Mouse (Mus musculus) ES-Bruce4 (cell line): ENCODE results near the gene Prkar2a. TPM values are rescaled to one million over a fixed set of nuclear protein-coding genes. Genes with fewer than 3 reads are reported as not detected.

Experiments used
- H3K27ac ChIP-seq: 2 replicates; pipeline ENCODE4 v1.5.1; 2012; ENCODE audit warnings: low read length, inconsistent platforms; ENCODE audit not compliant: insufficient read depth
- H3K27me3 ChIP-seq: 2 replicates; pipeline ENCODE4 v1.6.1; 2012; ENCODE audit warnings: mild to moderate bottlenecking, low read length, inconsistent platforms; ENCODE audit not compliant: control insufficient read depth, poor library complexity, insufficient read depth, severe bottlenecking
- H3K36me3 ChIP-seq: 2 replicates; pipeline ENCODE4 v1.6.1; 2012; ENCODE audit warnings: inconsistent platforms, mild to moderate bottlenecking, low read length, moderate library complexity; ENCODE audit not compliant: control insufficient read depth, poor library complexity, insufficient read depth, severe bottlenecking
- H3K4me1 ChIP-seq: one replicate; pipeline ENCODE4 v1.8.1; 2011; ENCODE audit warnings: low read length; ENCODE audit not compliant: control insufficient read depth, insufficient read depth
- H3K4me3 ChIP-seq: 2 replicates; pipeline ENCODE4 v1.5.1; 2011; ENCODE audit warnings: low read depth, mild to moderate bottlenecking, low read length
- H3K9ac ChIP-seq: 2 replicates; pipeline ENCODE4 v1.6.1; 2012; ENCODE audit warnings: low read depth, mild to moderate bottlenecking, inconsistent platforms; ENCODE audit not compliant: poor library complexity, severe bottlenecking
- H3K9me3 ChIP-seq: replicated peaks from 2 replicates; pipeline ENCODE4 v1.6.1; 2012; ENCODE audit warnings: mild to moderate bottlenecking, low read length, inconsistent platforms; ENCODE audit not compliant: control insufficient read depth, poor library complexity, insufficient read depth, severe bottlenecking
- CTCF ChIP-seq: IDR thresholded peaks from one replicate; pipeline ENCODE4 v1.8.1; 2011; ENCODE audit warnings: low read depth, low read length
- EP300 ChIP-seq: IDR thresholded peaks from 2 replicates; pipeline ENCODE4 v1.6.1; 2011; ENCODE audit warnings: low read depth, low read length; ENCODE audit not compliant: insufficient read depth
- POLR2A ChIP-seq: IDR thresholded peaks from one replicate; pipeline ENCODE4 v1.8.1; 2011; ENCODE audit warnings: low read length; ENCODE audit not compliant: insufficient read depth
- polyA plus RNA-seq: library from polyadenylated mRNA; stranded (reverse); fragments of >200 nt; gene quantifications from 2 replicates; pipeline ENCODE4 v1.2.4, GENCODE M21; 2011; ENCODE audit warnings: low read depth; ENCODE audit not compliant: missing spikeins, insufficient read depth, insufficient read length

Prkar2a gene
- polyA plus RNA-seq, 1 experiment = 72.2 TPM

GRCm38 (mm10) chr9:108780959-108781358 lies 91.8 kb downstream of the Prkar2a start:
- no peaks in the 10 kb centered on the region for H3K36me3 ChIP-seq
- H3K4me1 ChIP-seq = peaks cover 3% of the 10 kb centered on the region
- no peak for TF ChIP-seq EP300
- TF ChIP-seq POLR2A = no peak
- TF ChIP-seq CTCF = no peak
- H3K9ac ChIP-seq = no peak overlapping the region
- no peaks in the 10 kb centered on the region for H3K27me3 ChIP-seq
- no peak overlapping the region for H3K27ac ChIP-seq
- no peaks in the 10 kb centered on the region for H3K9me3 ChIP-seq
- H3K4me3 ChIP-seq = no peak overlapping the region

DNA sequence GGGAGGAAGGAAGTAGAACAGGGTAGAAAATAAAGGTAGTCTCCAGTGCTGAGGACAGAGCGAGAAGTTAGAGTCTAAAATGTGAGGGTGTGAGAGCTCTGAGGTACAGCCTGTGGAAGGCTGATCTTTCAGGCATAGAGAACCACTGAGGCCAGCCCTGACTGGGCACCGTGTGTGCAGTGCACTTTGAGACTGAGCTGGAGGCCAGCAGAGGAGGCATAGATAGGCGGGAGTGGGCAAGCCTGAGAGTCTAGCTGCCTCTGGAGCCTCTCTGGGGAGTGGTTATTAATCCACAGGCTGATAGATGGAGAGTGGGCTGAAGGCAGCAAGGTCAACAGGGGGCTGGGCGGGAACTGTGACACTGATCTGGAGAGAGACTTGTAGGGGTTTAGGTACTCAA lies 92.8 kb downstream of the Prkar2a start:
- no peak for TF ChIP-seq POLR2A
- no peak for TF ChIP-seq EP300
- no peak for TF ChIP-seq CTCF
- Histone ChIP-seq H3K27me3 (no peaks in the 10 kb centered on the region), H3K9ac (no peak overlapping the region), H3K27ac (no peak overlapping the region), H3K4me1 (peaks cover 3% of the 10 kb centered on the region), H3K9me3 (no peaks in the 10 kb centered on the region), H3K36me3 (0 out of 2 replicates have a peak, but pooled peaks cover 3% of the 10 kb centered on the region), H3K4me3 (no peak overlapping the region)

DNA sequence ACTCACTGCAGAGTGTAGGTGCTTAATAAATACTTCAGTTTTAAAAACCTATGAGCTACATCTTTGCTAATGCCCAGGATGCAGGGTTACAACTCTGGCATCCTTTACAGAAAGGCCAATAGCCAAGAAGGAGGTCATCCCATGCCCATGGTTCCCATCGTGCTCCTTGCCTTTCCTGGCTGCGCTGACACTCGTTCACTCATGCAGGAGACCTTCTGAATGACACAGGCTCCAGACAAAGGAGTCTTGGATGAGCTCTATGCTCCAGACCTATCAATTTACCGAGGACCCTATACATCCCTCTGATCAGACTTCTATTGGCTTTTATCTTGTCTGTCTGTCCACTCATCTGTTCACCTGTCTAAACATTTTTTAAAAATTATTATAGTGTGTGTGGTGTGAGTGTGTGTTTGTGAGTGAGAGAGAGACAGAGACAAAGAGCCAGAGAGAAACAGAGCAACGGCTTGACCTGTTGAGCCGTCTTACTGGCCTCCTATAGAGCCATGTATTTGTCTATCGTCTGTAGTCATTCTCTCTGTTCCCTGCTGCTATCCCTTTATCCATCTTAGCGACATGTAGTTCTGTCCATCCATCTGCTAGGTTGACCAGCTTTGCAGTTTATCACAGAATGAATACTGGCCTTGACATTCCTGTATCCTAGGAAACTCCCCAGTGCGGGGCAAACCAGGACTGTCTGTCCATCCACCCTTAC lies 93.9 kb downstream of the Prkar2a start:
- peaks cover 3% of the 10 kb centered on the region for H3K4me1 ChIP-seq
- 0 out of 2 replicates have a peak, but pooled peaks cover 3% of the 10 kb centered on the region for H3K36me3 ChIP-seq
- peak overlapping the region; percentile 72 for H3K4me3 ChIP-seq
- H3K9ac ChIP-seq = no peak overlapping the region; the same call in 1 of the 2 replicates
- no peaks in the 10 kb centered on the region for H3K27me3 ChIP-seq
- no peak for TF ChIP-seq CTCF
- TF ChIP-seq EP300 = 0 out of 2 replicates have a peak, but pooled peaks have one; percentile 7
- H3K9me3 ChIP-seq = no peaks in the 10 kb centered on the region
- H3K27ac ChIP-seq = 0 out of 2 replicates have a peak overlapping the region, but pooled peaks have one; percentile 16

DNA sequence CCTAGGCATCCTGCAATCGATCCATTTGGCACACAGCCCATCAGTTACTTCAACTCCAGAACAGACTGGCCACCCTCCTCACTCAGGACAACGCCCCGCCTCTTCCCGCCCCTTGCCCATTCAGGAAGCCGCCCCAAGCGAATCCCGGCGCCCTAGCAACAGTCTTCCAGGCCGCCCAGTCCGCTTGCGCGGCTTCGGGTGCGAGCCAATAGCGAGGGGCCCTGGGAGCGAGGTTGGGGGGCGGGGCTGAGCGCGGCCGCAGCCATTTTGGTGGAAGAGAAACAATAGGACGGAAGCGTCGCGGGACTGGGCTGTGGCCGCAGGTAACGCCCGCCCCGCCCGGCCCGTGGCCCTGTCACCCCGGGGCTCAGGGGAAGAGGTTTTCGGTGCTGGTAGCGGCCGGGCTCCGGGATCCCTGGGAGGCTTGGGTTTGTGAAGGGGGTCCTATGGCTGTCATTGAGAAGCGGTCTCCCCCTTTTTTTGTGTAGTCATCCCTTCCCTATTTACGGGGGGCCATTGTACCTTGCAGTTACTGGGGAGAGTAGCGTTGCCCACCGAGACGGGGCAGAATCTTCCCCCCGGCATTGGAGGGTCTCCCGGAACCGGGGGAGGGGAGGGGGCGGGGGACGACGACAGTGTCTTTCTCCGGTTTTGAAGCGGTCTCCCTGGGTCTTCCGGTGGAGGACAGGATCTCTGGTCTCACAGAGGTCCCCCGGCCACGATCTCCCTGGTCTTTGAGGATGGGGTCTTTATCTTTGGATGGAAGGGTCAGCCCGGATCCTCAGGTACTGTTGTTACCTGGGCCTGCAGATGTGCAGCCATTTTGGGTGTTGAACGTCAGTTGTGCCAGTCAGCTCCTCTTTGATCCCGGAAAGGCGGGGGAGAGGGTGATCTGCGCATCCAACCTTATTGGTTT lies 94.7 kb downstream of the Prkar2a start, which contains the start of gene Ip6k2:
TSS of gene Ip6k2 (plus strand) at position 249 of the 916 bp plus-strand sequence.
- Histone ChIP-seq H3K4me1 (peaks cover 5% of the 10 kb centered on the region), H3K27ac (peak within 1 kb of the TSS; percentile 53), H3K27me3 (no peaks in the 10 kb centered on the region), H3K9me3 (no peaks in the 10 kb centered on the region), H3K9ac (peak within 1 kb of the TSS; percentile 96), H3K4me3 (peak within 1 kb of the TSS; percentile 100), H3K36me3 (0 out of 2 replicates have a peak, but pooled peaks cover 3% of the 10 kb centered on the region)
- TF ChIP-seq EP300 (no peak), CTCF (no peak), POLR2A (peak; percentile 59)

DNA sequence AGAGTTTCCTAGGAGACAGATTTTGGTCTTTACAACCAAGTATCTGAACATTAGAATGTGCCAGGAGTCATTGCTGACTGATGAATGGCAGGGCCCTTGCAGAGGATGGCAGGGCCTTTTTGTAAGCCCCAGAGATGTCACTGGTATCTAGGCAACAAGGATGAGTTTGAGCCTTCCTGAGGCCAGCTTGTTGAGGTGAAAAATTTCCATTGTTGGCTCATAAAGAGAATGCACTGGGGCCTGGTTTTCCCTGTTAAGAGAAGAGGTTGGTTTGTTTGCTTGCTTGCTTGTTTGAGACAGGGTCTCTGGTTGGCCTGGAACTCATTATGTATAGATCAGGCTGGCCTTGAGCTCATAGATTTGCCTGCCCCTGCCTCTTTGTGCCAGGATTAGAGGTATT lies 96.3 kb downstream of the Prkar2a start:
- H3K27me3 ChIP-seq = no peaks in the 10 kb centered on the region
- H3K27ac ChIP-seq = no peak overlapping the region
- peaks cover 5% of the 10 kb centered on the region for H3K4me1 ChIP-seq
- H3K36me3 ChIP-seq = 0 out of 2 replicates have a peak, but pooled peaks cover 3% of the 10 kb centered on the region
- no peak overlapping the region for H3K9ac ChIP-seq
- H3K9me3 ChIP-seq = no peaks in the 10 kb centered on the region
- H3K4me3 ChIP-seq = no peak overlapping the region
- TF ChIP-seq CTCF (no peak), POLR2A (no peak), EP300 (no peak)
